Mouse (Mus musculus): ENCODE measurements around the gene Ankdd1a.

Ankdd1a gene

DNA sequence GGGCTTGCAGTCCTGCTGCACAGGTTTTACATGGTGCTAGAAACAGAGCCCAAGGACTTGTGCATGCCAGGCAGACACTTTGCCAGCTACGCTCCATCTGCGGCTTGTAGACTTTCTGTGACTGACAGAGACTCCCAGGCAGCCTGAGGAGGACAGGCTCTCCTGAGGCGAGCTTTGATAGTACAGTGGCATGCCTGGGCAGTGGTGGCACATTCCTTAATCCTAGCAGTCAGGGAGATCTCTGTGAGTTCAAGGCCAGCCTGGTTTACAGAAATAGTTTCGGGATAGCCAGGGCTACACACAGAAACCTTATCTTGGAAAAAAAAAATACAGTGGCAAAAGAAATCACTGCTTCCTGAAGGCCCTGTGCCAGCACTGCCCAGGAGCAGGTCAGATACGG, 27.1 kb upstream of the Ankdd1a start:
- in situ Hi-C loops (cut with MboI; ENCODE audit: low pct_unique_long_range_greater_than_20kb in 1 of 2, low sequenced_read_pairs in 2 of 2, unreplicated experiment in 1 of 2), result no loop called here

DNA sequence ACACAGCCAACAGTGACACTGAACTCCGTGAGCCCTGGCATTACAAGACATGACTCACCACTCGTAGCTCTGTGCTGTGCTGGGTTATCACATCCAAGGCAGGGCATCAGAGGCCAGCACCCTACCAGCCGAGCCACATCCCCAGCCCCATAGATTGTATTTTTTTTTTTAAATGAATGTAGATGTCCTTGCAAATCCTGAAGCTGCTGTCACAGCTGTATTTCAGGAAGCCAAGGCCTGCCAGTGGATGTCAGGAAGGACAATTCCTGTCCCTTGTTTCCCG, 26.4 kb upstream of the Ankdd1a start:
- in situ Hi-C loops (cut with MboI; ENCODE audit: low pct_unique_long_range_greater_than_20kb in 1 of 2, low sequenced_read_pairs in 2 of 2, unreplicated experiment in 1 of 2), result no loop called here

DNA sequence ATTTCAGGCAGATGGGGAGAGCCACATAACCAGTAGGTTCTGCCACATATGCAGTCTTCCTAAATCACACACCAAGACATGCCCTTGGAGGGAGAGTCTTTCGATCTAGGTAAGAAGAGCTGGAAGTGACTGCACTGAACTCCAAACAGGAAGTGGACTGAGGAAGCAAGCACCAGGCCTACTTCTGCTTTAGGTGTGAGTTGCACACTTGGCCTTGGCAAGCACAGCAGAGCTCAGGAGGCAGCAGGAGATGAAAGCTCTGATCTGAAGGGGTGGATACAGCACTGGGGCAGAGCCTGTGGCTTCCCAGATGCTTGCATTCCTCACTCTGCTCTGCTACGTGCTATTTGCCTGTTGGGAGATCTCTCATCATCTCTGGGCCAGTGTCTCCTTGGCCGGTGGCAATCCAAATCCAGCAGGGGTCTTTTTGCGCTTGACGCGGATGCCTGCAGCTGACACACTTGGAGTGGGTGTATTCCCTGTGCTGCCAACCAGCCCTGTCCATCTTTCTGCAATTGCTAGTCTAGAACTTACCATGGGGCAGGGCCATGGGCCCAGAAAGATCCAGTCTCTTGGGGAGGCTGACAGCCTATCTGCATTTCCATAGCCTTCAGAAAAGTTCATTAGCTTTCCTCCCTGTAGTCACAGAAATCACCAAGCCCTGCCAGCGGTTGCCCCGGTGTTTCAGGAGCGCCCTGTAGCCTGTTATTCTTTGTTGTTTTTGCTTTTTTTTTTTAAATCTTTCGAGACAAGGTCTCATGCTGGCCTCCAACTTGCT, 25.8 kb upstream of the Ankdd1a start:
- in situ Hi-C loops (cut with MboI; ENCODE audit: low pct_unique_long_range_greater_than_20kb in 1 of 2, low sequenced_read_pairs in 2 of 2, unreplicated experiment in 1 of 2), result no loop called here

- in situ Hi-C loops (cut with MboI; ENCODE audit: low pct_unique_long_range_greater_than_20kb in 1 of 2, low sequenced_read_pairs in 2 of 2, unreplicated experiment in 1 of 2), result loop anchor here in 1 of 2 experiments (5.0 kb wide), 1 partner anchor 35 kb away; no protein-coding TSS in a partner anchor
Observed at GRCm38 (mm10) chr9:65542111-65542524, 22.1 kb upstream of the Ankdd1a start.

DNA sequence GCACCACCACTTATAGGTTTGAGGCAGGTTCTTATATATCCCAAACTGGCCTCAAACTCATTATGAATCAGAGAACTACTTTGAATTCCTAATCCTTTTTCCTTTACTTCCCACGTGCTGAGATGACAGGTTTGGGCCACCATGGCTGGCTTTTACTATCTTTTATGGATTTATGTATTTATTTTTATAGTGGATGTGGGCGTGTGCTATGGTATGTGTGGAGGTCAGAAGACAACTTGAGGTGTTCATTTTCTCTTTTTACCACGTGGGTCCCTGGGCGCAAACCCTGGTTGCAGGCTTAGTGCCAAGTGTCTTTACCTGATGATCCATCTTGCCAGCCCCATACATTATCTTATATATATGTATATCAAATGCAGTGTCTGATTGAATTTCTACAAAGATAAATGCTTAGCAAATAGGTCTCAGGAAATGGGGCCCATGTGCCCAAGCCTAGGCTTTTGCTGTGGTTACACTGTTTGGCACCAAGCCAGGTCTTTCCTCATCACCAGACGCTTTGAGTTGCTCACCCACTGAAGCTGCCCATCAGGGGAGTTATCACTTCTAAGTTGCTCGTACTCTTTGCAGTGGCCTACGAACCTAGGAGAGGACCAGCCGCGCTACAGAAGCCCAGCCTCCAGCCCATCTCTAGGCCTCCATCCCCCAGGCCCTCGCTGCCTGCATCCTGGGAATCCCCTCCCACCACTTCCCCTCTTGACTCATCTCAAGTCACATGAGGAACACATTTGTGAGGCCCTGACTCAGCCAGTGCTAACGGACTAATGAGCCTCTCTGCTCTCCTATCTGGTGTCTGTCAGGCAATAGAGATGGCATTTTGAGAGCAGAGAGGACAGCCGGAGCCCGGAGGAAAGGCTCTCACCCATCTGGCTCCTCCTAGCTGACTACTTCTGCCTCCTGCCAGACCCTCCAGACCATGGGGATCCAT, 21.4 kb upstream of the Ankdd1a start:
- in situ Hi-C loops (cut with MboI; ENCODE audit: low pct_unique_long_range_greater_than_20kb in 1 of 2, low sequenced_read_pairs in 2 of 2, unreplicated experiment in 1 of 2), result loop anchor here in 1 of 2 experiments (5.0 kb wide), 1 partner anchor 36 kb away; no protein-coding TSS in a partner anchor

GRCm38 (mm10) chr9:65539697-65540096, 19.7 kb upstream of the Ankdd1a start:
- in situ Hi-C loops (cut with MboI; ENCODE audit: low pct_unique_long_range_greater_than_20kb in 1 of 2, low sequenced_read_pairs in 2 of 2, unreplicated experiment in 1 of 2), result loop anchor here in 1 of 2 experiments (5.0 kb wide), 1 partner anchor 38 kb away; no protein-coding TSS in a partner anchor

DNA sequence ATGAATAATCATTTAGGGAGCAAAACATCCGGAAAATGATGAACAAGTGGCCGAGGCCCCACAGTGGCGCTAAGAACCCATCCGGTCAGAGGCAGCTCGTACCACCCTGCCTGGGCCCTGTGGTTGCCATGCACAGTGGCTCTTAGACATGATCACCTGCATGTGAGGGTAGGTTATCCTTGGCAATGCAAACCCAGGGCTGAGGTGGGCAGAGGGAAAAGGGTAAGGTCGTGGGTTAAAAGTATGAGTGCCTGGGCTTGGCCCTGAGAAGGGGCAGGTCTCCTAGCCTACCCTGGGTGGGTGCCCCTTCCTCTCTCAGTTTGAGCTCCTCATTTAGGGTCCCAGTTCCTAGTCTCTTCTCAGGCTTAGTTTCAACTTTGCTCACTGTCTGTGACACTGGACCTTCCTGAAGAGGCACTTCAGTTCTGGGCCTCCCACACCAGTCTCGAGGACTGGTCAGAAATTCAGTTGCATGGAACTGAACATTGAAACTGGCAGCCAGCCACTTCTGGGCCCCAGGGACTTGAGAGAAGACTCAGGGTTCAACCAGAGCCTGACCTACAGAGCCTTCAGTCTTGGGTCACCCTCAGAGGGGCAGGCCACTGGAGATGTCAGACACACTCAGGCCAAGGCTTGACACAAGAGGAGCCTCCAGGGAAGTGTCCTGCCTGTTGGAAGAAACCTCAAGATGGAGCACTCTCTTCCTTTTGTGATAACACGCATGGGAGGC, 18.1 kb upstream of the Ankdd1a start:
- in situ Hi-C loops (cut with MboI; ENCODE audit: low pct_unique_long_range_greater_than_20kb in 1 of 2, low sequenced_read_pairs in 2 of 2, unreplicated experiment in 1 of 2), result no loop called here

GRCm38 (mm10) chr9:65536491-65536890, 16.5 kb upstream of the Ankdd1a start:
- in situ Hi-C loops (cut with MboI; ENCODE audit: low pct_unique_long_range_greater_than_20kb in 1 of 2, low sequenced_read_pairs in 2 of 2, unreplicated experiment in 1 of 2), result no loop called here

- in situ Hi-C loops (cut with MboI; ENCODE audit: low pct_unique_long_range_greater_than_20kb in 1 of 2, low sequenced_read_pairs in 2 of 2, unreplicated experiment in 1 of 2), result no loop called here
Observed at GRCm38 (mm10) chr9:65535789-65536469, 15.9 kb upstream of the Ankdd1a start.

- in situ Hi-C loops (cut with MboI; ENCODE audit: low pct_unique_long_range_greater_than_20kb in 1 of 2, low sequenced_read_pairs in 2 of 2, unreplicated experiment in 1 of 2), result no loop called here
Observed at GRCm38 (mm10) chr9:65535191-65535722, 15.3 kb upstream of the Ankdd1a start.

DNA sequence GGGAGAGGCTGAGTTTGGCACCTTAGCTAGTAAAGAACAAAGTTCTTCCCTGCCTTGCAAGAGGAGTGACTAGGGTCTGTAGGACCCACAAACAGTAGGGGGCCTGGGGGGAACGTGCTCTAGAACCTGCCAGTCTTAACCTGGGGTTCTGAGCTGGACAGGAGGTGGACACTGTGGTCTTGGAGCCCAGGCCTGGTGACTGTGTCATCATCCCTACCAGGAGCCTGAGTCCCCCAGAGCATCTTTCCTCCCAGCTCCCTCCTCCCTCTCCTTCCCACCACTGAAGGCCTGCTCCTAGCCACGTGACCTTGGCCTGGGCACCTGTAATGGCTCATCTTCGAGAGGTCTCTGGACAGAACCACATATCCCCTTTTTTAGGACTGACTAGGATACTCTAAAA, 14.1 kb upstream of the Ankdd1a start:
- in situ Hi-C loops (cut with MboI; ENCODE audit: low pct_unique_long_range_greater_than_20kb in 1 of 2, low sequenced_read_pairs in 2 of 2, unreplicated experiment in 1 of 2), result no loop called here

DNA sequence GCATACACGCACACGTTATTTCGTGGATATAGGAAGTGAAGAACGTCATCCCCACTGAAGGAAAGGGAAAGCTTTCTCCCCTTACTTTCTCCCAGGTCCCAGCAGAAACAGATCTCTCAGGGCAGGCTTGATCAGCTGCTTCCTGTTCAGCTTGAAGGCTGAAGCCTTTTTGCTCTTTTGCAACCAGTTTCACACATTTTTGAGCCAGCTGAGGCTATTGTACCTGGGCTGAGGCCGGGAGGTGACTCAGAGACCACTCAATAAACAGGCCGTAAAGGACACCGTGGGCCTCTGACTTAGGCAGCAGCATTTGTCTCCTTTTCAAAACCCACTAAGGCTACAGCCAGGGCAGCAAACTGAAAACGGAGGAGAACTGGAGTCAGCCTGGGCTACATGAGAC, 13.0 kb upstream of the Ankdd1a start:
- in situ Hi-C loops (cut with MboI; ENCODE audit: low pct_unique_long_range_greater_than_20kb in 1 of 2, low sequenced_read_pairs in 2 of 2, unreplicated experiment in 1 of 2), result no loop called here

DNA sequence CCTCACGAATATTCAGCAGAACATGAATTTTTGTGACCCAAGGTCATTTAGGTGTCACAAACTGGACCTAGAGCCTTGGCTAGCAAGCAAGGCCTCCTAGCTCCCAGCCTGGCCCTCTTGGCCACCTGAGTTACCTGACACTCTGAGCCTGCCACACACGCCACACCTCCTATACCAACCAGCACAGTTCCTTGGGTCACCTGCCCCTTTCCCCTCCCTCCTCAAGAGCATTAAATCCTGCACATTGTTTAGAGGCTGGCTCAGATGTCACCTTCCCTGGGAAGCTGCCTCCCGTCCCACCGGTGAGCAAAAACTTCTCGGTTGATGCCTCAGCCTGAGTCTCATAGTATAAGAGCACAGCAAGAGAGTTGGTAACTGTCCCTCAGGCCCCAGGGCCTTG, 11.3 kb upstream of the Ankdd1a start:
- in situ Hi-C loops (cut with MboI; ENCODE audit: low pct_unique_long_range_greater_than_20kb in 1 of 2, low sequenced_read_pairs in 2 of 2, unreplicated experiment in 1 of 2), result no loop called here

GRCm38 (mm10) chr9:65529659-65530058, 9.7 kb upstream of the Ankdd1a start:
- in situ Hi-C loops (cut with MboI; ENCODE audit: low pct_unique_long_range_greater_than_20kb in 1 of 2, low sequenced_read_pairs in 2 of 2, unreplicated experiment in 1 of 2), result loop anchor here in 1 of 2 experiments (10.0 kb wide), 1 partner anchor 55 kb away; the partner anchor contains the start of genes Pif1 and Plekho2

DNA sequence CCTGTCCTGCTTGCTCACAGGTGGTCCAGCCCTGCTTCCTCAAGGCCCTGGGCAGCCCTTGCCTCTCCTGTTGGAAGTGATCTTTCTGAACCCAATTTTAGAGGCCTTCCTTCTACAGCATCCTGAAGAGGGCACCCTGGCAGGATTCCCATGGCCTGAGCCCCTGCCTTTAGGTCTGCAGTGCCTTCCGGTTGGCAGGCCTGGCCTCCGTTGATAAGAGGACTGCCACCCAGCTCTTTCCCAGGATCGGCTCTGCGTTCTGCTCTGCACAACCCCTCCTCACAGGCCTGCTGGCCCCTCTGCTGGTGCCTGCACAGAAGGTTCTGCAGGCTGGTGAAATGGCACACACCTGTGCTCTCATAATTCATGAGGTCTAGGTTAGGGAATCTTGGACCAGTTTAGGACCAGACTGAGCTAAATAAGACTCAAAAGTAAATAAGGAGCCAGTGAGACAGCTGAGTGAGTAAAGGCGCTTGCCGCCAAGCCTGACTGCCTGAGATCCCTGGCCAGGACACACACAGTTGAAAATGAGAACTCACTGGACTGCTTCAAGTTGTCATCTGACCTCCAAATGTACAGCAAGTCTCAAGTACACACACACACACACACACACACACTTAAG, 8.5 kb upstream of the Ankdd1a start:
- in situ Hi-C loops (cut with MboI; ENCODE audit: low pct_unique_long_range_greater_than_20kb in 1 of 2, low sequenced_read_pairs in 2 of 2, unreplicated experiment in 1 of 2), result loop anchor here in 1 of 2 experiments (10.0 kb wide), 1 partner anchor 56 kb away; the partner anchor contains the start of genes Pif1 and Plekho2

GRCm38 (mm10) chr9:65525445-65526195, 5.6 kb upstream of the Ankdd1a start:
- in situ Hi-C loops (cut with MboI; ENCODE audit: low pct_unique_long_range_greater_than_20kb in 1 of 2, low sequenced_read_pairs in 2 of 2, unreplicated experiment in 1 of 2), result loop anchor here in 1 of 2 experiments (10.0 kb wide), 1 partner anchor 59 kb away; the partner anchor contains the start of genes Pif1 and Plekho2

Measured in mouse embryonic stem cell (cell line).